Mouse (Mus musculus) frontal cortex, postnatal 14 days (tissue): ENCODE data around the gene Clp1.

Experiments used
- DNase-seq, 2 experiments: peaks; one replicate each; pipeline ENCODE4 v3.0.0; 2022; ENCODE audit warnings: low spot score in 2 of 2

The Clp1 gene

GRCm38 (mm10) chr2:84727172-84727858, at the start of gene Clp1:
TSS of gene Clp1 (minus strand) at chr2:84727350.
- DNase-seq, result peak; percentile 92 to 94

GRCm38 (mm10) chr2:84775665-84776064, 48.5 kb upstream of the Clp1 start:
- DNase-seq, result no peak

- DNase-seq, result no peak
Measured at GRCm38 (mm10) chr2:84775241-84775640, 48.1 kb upstream of the Clp1 start, which contains the start of gene Serping1. TSS of gene Serping1 (minus strand) at chr2:84775444.

- DNase-seq, result no peak
Measured at GRCm38 (mm10) chr2:84774751-84775150, 47.6 kb upstream of the Clp1 start.

GRCm38 (mm10) chr2:84773195-84773594, 46.0 kb upstream of the Clp1 start:
- DNase-seq, result no peak

- DNase-seq, result no peak
Measured at GRCm38 (mm10) chr2:84772454-84772853, 45.3 kb upstream of the Clp1 start.

GRCm38 (mm10) chr2:84770501-84770900, 43.4 kb upstream of the Clp1 start:
- no peak for DNase-seq

- no peak for DNase-seq
Measured at GRCm38 (mm10) chr2:84762818-84763217, 35.7 kb upstream of the Clp1 start.

GRCm38 (mm10) chr2:84762295-84762694, 35.1 kb upstream of the Clp1 start:
- no peak for DNase-seq

- no peak for DNase-seq
Measured at GRCm38 (mm10) chr2:84761840-84762239, 34.7 kb upstream of the Clp1 start.

- no peak for DNase-seq
Measured at GRCm38 (mm10) chr2:84761309-84761708, 34.2 kb upstream of the Clp1 start.

GRCm38 (mm10) chr2:84760777-84761176, 33.6 kb upstream of the Clp1 start:
- no peak for DNase-seq

- no peak for DNase-seq
Measured at GRCm38 (mm10) chr2:84758542-84759127, 31.5 kb upstream of the Clp1 start.

- DNase-seq, result no peak
Measured at GRCm38 (mm10) chr2:84757026-84757682, 30.0 kb upstream of the Clp1 start.

- no peak for DNase-seq
Measured at GRCm38 (mm10) chr2:84756245-84756644, 29.1 kb upstream of the Clp1 start.

- DNase-seq, result no peak
Measured at GRCm38 (mm10) chr2:84750115-84750514, 23.0 kb upstream of the Clp1 start.

- no peak for DNase-seq
Measured at GRCm38 (mm10) chr2:84744126-84744525, 17.0 kb upstream of the Clp1 start.

- peak; percentile 66 to 67 for DNase-seq
Measured at GRCm38 (mm10) chr2:84743561-84743960, 16.4 kb upstream of the Clp1 start, which contains the start of gene Gm19426. TSS of gene Gm19426 (minus strand) at chr2:84743655.

- DNase-seq, result peak in 1 of 2 experiments; percentile 18
Measured at GRCm38 (mm10) chr2:84742451-84743283, 15.5 kb upstream of the Clp1 start.

- DNase-seq, result no peak
Measured at GRCm38 (mm10) chr2:84741841-84742450, 14.8 kb upstream of the Clp1 start.

GRCm38 (mm10) chr2:84740608-84741333, 13.6 kb upstream of the Clp1 start:
- DNase-seq, result no peak
